7 mouse cellular contexts compared by ENCODE assay signal in the genomic region with DNA sequence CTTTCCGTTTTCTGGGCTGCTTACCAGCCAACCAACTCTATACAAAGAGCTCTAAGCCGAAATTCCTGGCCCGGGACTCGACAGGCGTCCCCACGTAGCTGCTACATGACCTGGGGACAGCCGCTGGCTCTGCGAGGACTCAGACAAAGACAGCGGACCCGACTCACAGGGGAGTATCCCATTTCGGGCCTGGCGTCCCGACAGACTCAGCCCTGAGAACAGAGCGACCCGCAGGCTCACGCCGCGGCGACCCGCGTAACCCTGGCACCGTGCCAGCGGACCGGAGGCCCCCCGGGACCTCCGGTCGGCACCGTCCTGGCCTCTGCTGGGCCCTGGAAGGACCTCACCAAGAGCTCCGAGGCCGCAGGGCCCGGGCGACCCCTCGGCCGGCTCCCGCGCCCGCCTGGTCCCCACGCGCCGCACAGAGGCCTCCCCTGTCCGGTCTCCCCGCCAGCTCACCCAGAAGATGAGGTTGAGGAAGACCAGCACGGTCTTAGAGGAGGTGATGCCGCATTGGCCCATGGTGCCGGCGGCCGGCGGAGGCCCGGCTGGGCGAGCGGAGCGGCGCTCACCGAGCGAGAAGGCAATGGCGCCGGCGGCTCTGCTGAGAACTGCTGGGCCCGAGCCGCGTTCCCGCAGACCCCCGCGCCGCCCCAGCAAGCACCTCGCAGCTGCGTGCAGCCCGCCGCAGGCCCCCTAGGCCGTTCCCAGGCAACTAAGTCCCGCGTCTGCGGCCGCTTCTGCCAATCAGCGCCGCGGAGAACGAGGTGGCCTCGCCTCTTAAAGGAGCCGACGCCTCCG. TPM values are rescaled to one million over a fixed set of nuclear protein-coding genes. Genes with fewer than 3 reads are reported as not detected.
DNase-seq lines count a peak whose midpoint lies in the region; ATAC-seq and TF ChIP-seq lines count a peak whose summit lies in the region.

No protein-coding gene starts in this region.

- ATAC-seq in granulocyte monocyte progenitor cell, adult 5-6 weeks (replicated peaks; ENCODE audit: poor library complexity, severe bottlenecking), result peak; percentile 92
- peak; percentile 90 for ATAC-seq in intestine, postnatal 0 days
- peak; percentile 97 for ATAC-seq in midbrain, embryonic 11.5 days (ENCODE audit: low FRiP score)

- peak overlapping the region; percentile 95 for H3K4me3 ChIP-seq in intestine, postnatal 0 days (ENCODE audit: low read depth, low read length)
- peak overlapping the region; percentile 98 for H3K4me3 ChIP-seq in midbrain, embryonic 11.5 days (ENCODE audit: low read depth, low read length)

- H3K27ac ChIP-seq in intestine, postnatal 0 days (ENCODE audit: low read depth, low read length), result peak overlapping the region; percentile 89
- peak overlapping the region; percentile 89 for H3K27ac ChIP-seq in midbrain, embryonic 11.5 days (ENCODE audit: low read depth, low read length)

- TF ChIP-seq CTCF in intestine, postnatal 0 days (IDR thresholded peaks at IDR 0.05; ENCODE audit: low read depth), result no peak; the same call in 1 of the 2 replicates

- intact Hi-C loops in left cerebral cortex, postnatal 4 days (cut with DNase I), result no loop called here

- H3K4me1 ChIP-seq in intestine, postnatal 0 days (replicated peaks; ENCODE audit: control insufficient read depth, insufficient read depth, low read length), result 0 out of 2 replicates have a peak, but pooled peaks cover 10% of the 10 kb centered on the region
- peaks cover 11% of the 10 kb centered on the region; the same call in 1 of the 2 replicates for H3K4me1 ChIP-seq in midbrain, embryonic 11.5 days (ENCODE audit: control insufficient read depth, insufficient read depth, low read length)

- H3K9ac ChIP-seq in intestine, postnatal 0 days (ENCODE audit: low read depth, low read length), result peak overlapping the region; percentile 96
- peak overlapping the region; percentile 100 for H3K9ac ChIP-seq in midbrain, embryonic 11.5 days (ENCODE audit: low read length)

- peak; percentile 94 for DNase-seq in adrenal gland, postnatal 10 days
- DNase-seq in embryo, embryonic 9.5 days (ENCODE audit: extremely low spot score), result peak; percentile 88
- DNase-seq in left cerebral cortex, postnatal 4 days, result peak; percentile 94
- DNase-seq in midbrain, embryonic 11.5 days (ENCODE audit: low spot score, missing footprints), result peak; percentile 98
- peak; percentile 77 for DNase-seq in skeletal muscle tissue, adult 2 months (ENCODE audit: low read depth, low spot score)

- WGBS in intestine, postnatal 0 days, result under 1% methylated on average over 74 of the region's 82 CpGs
- WGBS in midbrain, embryonic 11.5 days, result under 1% methylated on average over 82 of the region's 82 CpGs

- no peaks in the 10 kb centered on the region for H3K27me3 ChIP-seq in intestine, postnatal 0 days (replicated peaks; ENCODE audit: control insufficient read depth, insufficient read depth, low read length)
- no peaks in the 10 kb centered on the region for H3K27me3 ChIP-seq in midbrain, embryonic 11.5 days (ENCODE audit: control insufficient read depth, insufficient read depth, low read length)

- H3K36me3 ChIP-seq in intestine, postnatal 0 days (ENCODE audit: control insufficient read depth, insufficient read depth), result no peaks in the 10 kb centered on the region
- H3K36me3 ChIP-seq in midbrain, embryonic 11.5 days (ENCODE audit: control insufficient read depth, insufficient read depth, low read length), result no peaks in the 10 kb centered on the region

- peak overlapping the region; percentile 82 for H3K4me2 ChIP-seq in intestine, postnatal 0 days (replicated peaks; ENCODE audit: low read depth)
- H3K4me2 ChIP-seq in midbrain, embryonic 11.5 days, result peak overlapping the region; percentile 60

- H3K9me3 ChIP-seq in intestine, postnatal 0 days (ENCODE audit: control insufficient read depth), result no peaks in the 10 kb centered on the region
- H3K9me3 ChIP-seq in midbrain, embryonic 11.5 days (ENCODE audit: control insufficient read depth, low read length), result no peaks in the 10 kb centered on the region

RNA-seq across cellular contexts. Expression of a gene that starts 4.7 kb away (rescaled TPM):
- total RNA-seq in adrenal gland, postnatal 10 days (2021), result 100 to 1,000 TPM; 126 to 152 TPM
- total RNA-seq in granulocyte monocyte progenitor cell, adult 5-6 weeks (2014; fragmentation: Nextera tagmentation), result 58.3 and 66.0 TPM in 2 replicates
- total RNA-seq in granulocyte monocyte progenitor cell, adult 5-6 weeks (2017), result 28.0 and 50.9 TPM in 2 replicates
- 213 and 230 TPM in 2 replicates for polyA plus RNA-seq in intestine, postnatal 0 days (2015; fragmentation: Nextera tagmentation; extraction: Ambion mirVana)
- 100 to 1,000 TPM; 238 to 243 TPM for total RNA-seq in left cerebral cortex, postnatal 4 days (2021)
- 560 and 573 TPM in 2 replicates for polyA plus RNA-seq in midbrain, embryonic 11.5 days (2014; fragmentation: Nextera tagmentation; extraction: Ambion mirVana)

Comparison
In these comparisons a context has a peak if more than half of its experiments do, and no peak if none do; other contexts are left out.
1. Peak in every context shown above with its lines: DNase-seq, ATAC-seq, H3K4me3 ChIP-seq and H3K27ac ChIP-seq.